Mouse (Mus musculus) cerebral cortex, adult 2 months (tissue): ENCODE measurements around the gene Camk2n1.

ENCODE experiments used
- WGBS: fragments of 180-500 bp; shearing (Covaris S2); methylation state at CpG from one replicate; pipeline ENCODE4 v1.1.7; 2018; 5-methylcytosine and 5-hydroxymethylcytosine counted together

Camk2n1 gene

GRCm38 (mm10) chr4:138453753-138454570, at the start of gene Camk2n1:
TSS of gene Camk2n1 (plus strand) at chr4:138454314.
- under 1% methylated on average over 48 of the region's 64 CpGs for WGBS

GRCm38 (mm10) chr4:138404806-138405205, 49.3 kb upstream of the Camk2n1 start:
- WGBS: 3% methylated on average over 2 of the region's 2 CpGs

GRCm38 (mm10) chr4:138407479-138408194, 46.5 kb upstream of the Camk2n1 start:
- WGBS: 72% methylated on average over 12 of the region's 13 CpGs

- 44% methylated on average over 5 of the region's 5 CpGs for WGBS
Observed at GRCm38 (mm10) chr4:138411011-138411410, 43.1 kb upstream of the Camk2n1 start.

- 52% methylated on average over 7 of the region's 7 CpGs for WGBS
Observed at GRCm38 (mm10) chr4:138411504-138412121, 42.5 kb upstream of the Camk2n1 start.

GRCm38 (mm10) chr4:138414725-138415124, 39.4 kb upstream of the Camk2n1 start:
- WGBS: 3% methylated on average over 6 of the region's 6 CpGs

- WGBS: 51% methylated on average over 3 of the region's 3 CpGs
Observed at GRCm38 (mm10) chr4:138415991-138416390, 38.1 kb upstream of the Camk2n1 start.

GRCm38 (mm10) chr4:138416414-138416813, 37.7 kb upstream of the Camk2n1 start:
- 65% methylated on average over 5 of the region's 5 CpGs for WGBS

GRCm38 (mm10) chr4:138417882-138418281, 36.2 kb upstream of the Camk2n1 start:
- 73% methylated on average over 4 of the region's 4 CpGs for WGBS

- 39% methylated on average over 11 of the region's 11 CpGs for WGBS
Observed at GRCm38 (mm10) chr4:138418340-138418957, 35.7 kb upstream of the Camk2n1 start.

GRCm38 (mm10) chr4:138425028-138425427, 29.1 kb upstream of the Camk2n1 start:
- WGBS: 84% methylated on average over 6 of the region's 6 CpGs

- WGBS: 95% methylated on average over 14 of the region's 14 CpGs
Observed at GRCm38 (mm10) chr4:138425604-138426003, 28.5 kb upstream of the Camk2n1 start.

GRCm38 (mm10) chr4:138426778-138427705, 27.1 kb upstream of the Camk2n1 start:
- WGBS: 22% methylated on average over 22 of the region's 22 CpGs

- 40% methylated on average over 3 of the region's 3 CpGs for WGBS
Observed at GRCm38 (mm10) chr4:138429778-138430177, 24.3 kb upstream of the Camk2n1 start.

- 37% methylated on average over 8 of the region's 8 CpGs for WGBS
Observed at GRCm38 (mm10) chr4:138431340-138431739, 22.8 kb upstream of the Camk2n1 start.

GRCm38 (mm10) chr4:138434347-138435316, 19.5 kb upstream of the Camk2n1 start, which contains the start of gene Mul1:
TSS of gene Mul1 (plus strand) at chr4:138434671.
- under 1% methylated on average over 64 of the region's 64 CpGs for WGBS

GRCm38 (mm10) chr4:138440062-138440461, 14.1 kb upstream of the Camk2n1 start:
- WGBS: 65% methylated on average over 3 of the region's 3 CpGs

- WGBS: 42% methylated on average over 5 of the region's 5 CpGs
Observed at GRCm38 (mm10) chr4:138444941-138445340, 9.2 kb upstream of the Camk2n1 start.

- WGBS: 18% methylated on average over 13 of the region's 13 CpGs
Observed at GRCm38 (mm10) chr4:138446981-138447380, 7.1 kb upstream of the Camk2n1 start.

- under 1% methylated on average over 8 of the region's 8 CpGs for WGBS
Observed at GRCm38 (mm10) chr4:138447387-138447786, 6.7 kb upstream of the Camk2n1 start.
